In the genomic region with DNA sequence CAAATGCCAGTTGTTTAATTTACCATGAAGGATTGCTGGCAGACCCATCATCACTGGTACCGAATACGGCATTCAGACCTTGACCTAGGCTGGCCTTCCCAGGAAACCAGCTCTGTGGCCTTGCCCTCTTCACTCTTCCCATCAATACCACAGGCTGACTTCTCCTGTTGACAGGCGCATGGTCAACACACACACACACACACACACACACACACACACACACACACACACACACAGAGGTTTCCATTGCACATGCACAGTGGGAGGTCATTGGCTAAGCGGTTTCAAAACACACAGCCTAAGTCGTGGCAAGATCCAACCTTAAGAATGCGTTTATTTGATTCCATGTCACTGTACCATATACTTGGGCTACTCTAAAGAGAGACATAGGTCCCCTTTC, we compare ENCODE assay signal across 8 mouse cellular contexts.
DNase-seq lines count a peak whose midpoint lies in the region; ATAC-seq lines count a peak whose summit lies in the region.

No protein-coding gene starts in this region.

- no peak overlapping the region for H3K4me3 ChIP-seq in heart, embryonic 10.5 days
- H3K4me3 ChIP-seq in midbrain, embryonic 13.5 days (replicated peaks), result no peak overlapping the region
- no peak overlapping the region for H3K4me3 ChIP-seq in midbrain, embryonic 15.5 days
- no peak overlapping the region for H3K4me3 ChIP-seq in limb, embryonic 11.5 days (ENCODE audit: low read depth, low read length)

- intact Hi-C loops in heart, postnatal 10 days (cut with DNase I), result no loop called here

- no peak overlapping the region for H3K9ac ChIP-seq in midbrain, embryonic 13.5 days (replicated peaks)
- no peak overlapping the region for H3K9ac ChIP-seq in midbrain, embryonic 15.5 days
- no peak overlapping the region for H3K9ac ChIP-seq in limb, embryonic 11.5 days (ENCODE audit: low read length)

- H3K9me3 ChIP-seq in heart, embryonic 10.5 days, result no peaks in the 10 kb centered on the region
- no peaks in the 10 kb centered on the region for H3K9me3 ChIP-seq in midbrain, embryonic 13.5 days
- H3K9me3 ChIP-seq in midbrain, embryonic 15.5 days, result no peaks in the 10 kb centered on the region
- H3K9me3 ChIP-seq in limb, embryonic 11.5 days (ENCODE audit: control insufficient read depth, low read length), result no peaks in the 10 kb centered on the region

- H3K4me2 ChIP-seq in midbrain, embryonic 13.5 days (replicated peaks), result 0 out of 2 replicates have a peak overlapping the region, but pooled peaks have one; percentile 63
- no peak overlapping the region for H3K4me2 ChIP-seq in midbrain, embryonic 15.5 days
- H3K4me2 ChIP-seq in limb, embryonic 11.5 days (ENCODE audit: low read depth, severe bottlenecking), result no peak overlapping the region; the same call in 1 of the 2 replicates

- WGBS in heart, embryonic 10.5 days, result 74% methylated on average over 6 of the region's 6 CpGs
- WGBS in midbrain, embryonic 13.5 days, result 41% methylated on average over 6 of the region's 6 CpGs
- WGBS in midbrain, embryonic 15.5 days, result 43% methylated on average over 6 of the region's 6 CpGs
- WGBS in limb, embryonic 11.5 days, result 62% methylated on average over 6 of the region's 6 CpGs

- H3K4me1 ChIP-seq in heart, embryonic 10.5 days, result peaks cover 29% of the 10 kb centered on the region
- H3K4me1 ChIP-seq in midbrain, embryonic 13.5 days (replicated peaks), result peaks cover 26% of the 10 kb centered on the region
- H3K4me1 ChIP-seq in midbrain, embryonic 15.5 days, result peaks cover 16% of the 10 kb centered on the region
- H3K4me1 ChIP-seq in limb, embryonic 11.5 days (ENCODE audit: control insufficient read depth, insufficient read depth, low read length), result peaks cover 6% of the 10 kb centered on the region

- ATAC-seq in midbrain, embryonic 13.5 days, result no peak
- no peak for ATAC-seq in midbrain, embryonic 15.5 days (replicated peaks)
- peak; percentile 10; the same call in 1 of the 2 replicates for ATAC-seq in limb, embryonic 11.5 days (ENCODE audit: insufficient number of reproducible peaks, low FRiP score, low TSS enrichment, low read depth)

- no peaks in the 10 kb centered on the region for H3K36me3 ChIP-seq in heart, embryonic 10.5 days
- no peaks in the 10 kb centered on the region for H3K36me3 ChIP-seq in midbrain, embryonic 13.5 days
- H3K36me3 ChIP-seq in midbrain, embryonic 15.5 days (replicated peaks), result no peaks in the 10 kb centered on the region
- H3K36me3 ChIP-seq in limb, embryonic 11.5 days (ENCODE audit: control insufficient read depth, insufficient read depth, low read length), result no peaks in the 10 kb centered on the region

- H3K27ac ChIP-seq in heart, embryonic 10.5 days, result peak overlapping the region; percentile 89
- H3K27ac ChIP-seq in midbrain, embryonic 13.5 days, result no peak overlapping the region
- no peak overlapping the region for H3K27ac ChIP-seq in midbrain, embryonic 15.5 days
- no peak overlapping the region for H3K27ac ChIP-seq in limb, embryonic 11.5 days (replicated peaks; ENCODE audit: low read depth, low read length)

- no peaks in the 10 kb centered on the region for H3K27me3 ChIP-seq in heart, embryonic 10.5 days (ENCODE audit: insufficient read depth, poor library complexity, severe bottlenecking)
- H3K27me3 ChIP-seq in midbrain, embryonic 13.5 days, result no peaks in the 10 kb centered on the region
- no peaks in the 10 kb centered on the region; the same call in 1 of the 2 replicates for H3K27me3 ChIP-seq in midbrain, embryonic 15.5 days (replicated peaks)
- no peaks in the 10 kb centered on the region for H3K27me3 ChIP-seq in limb, embryonic 11.5 days (ENCODE audit: control insufficient read depth, insufficient read depth, low read length)

- no peak for DNase-seq in heart, embryonic 10.5 days (ENCODE audit: low spot score)
- DNase-seq in heart, postnatal 10 days, result no peak
- no peak for DNase-seq in limb, embryonic 11.5 days (ENCODE audit: low spot score)
- peak; percentile 21 for DNase-seq in retina, postnatal 1 day
- no peak for DNase-seq in cerebellum, postnatal 10 days
- DNase-seq in T-cell, adult 2 months (ENCODE audit: low spot score), result no peak
